Mouse (Mus musculus): ENCODE measurements at regions not wholly inside any gene's neighbourhood (a gene's known extent, or its start where the extent isn't known, plus 50 kb on each side); places are given as distances from the start of the nearest gene placed in this dataset.
A peak's percentile ranks its signal among the peaks of the same experiment; 100 is the strongest.

GRCm38 (mm10) chr14:90488301-90488700 lies 2017.1 kb upstream of the Pcdh20 start:
- no peak for DNase-seq (ENCODE audit: low spot score)

- DNase-seq (ENCODE audit: low spot score), result no peak
Measured at GRCm38 (mm10) chr14:90447971-90448370, 1976.8 kb upstream of the Pcdh20 start.

GRCm38 (mm10) chr14:90432874-90433543 lies 1961.8 kb upstream of the Pcdh20 start:
- peak; percentile 55 for DNase-seq (ENCODE audit: low spot score)

- DNase-seq (ENCODE audit: low spot score), result no peak
Measured at GRCm38 (mm10) chr14:90412707-90413106, 1941.5 kb upstream of the Pcdh20 start.

GRCm38 (mm10) chr14:90406350-90406749 lies 1935.2 kb upstream of the Pcdh20 start:
- DNase-seq (ENCODE audit: low spot score), result no peak

- no peak for DNase-seq (ENCODE audit: low spot score)
Measured at GRCm38 (mm10) chr14:90405476-90405875, 1934.3 kb upstream of the Pcdh20 start.

- DNase-seq (ENCODE audit: low spot score), result no peak
Measured at GRCm38 (mm10) chr14:90367256-90367936, 1896.2 kb upstream of the Pcdh20 start.

- DNase-seq (ENCODE audit: low spot score), result no peak
Measured at GRCm38 (mm10) chr14:90334541-90334940, 1863.3 kb upstream of the Pcdh20 start.

- peak; percentile 10 for DNase-seq (ENCODE audit: low spot score)
Measured at GRCm38 (mm10) chr14:90295456-90295855, 1824.3 kb upstream of the Pcdh20 start.

- DNase-seq (ENCODE audit: low spot score), result no peak
Measured at GRCm38 (mm10) chr14:90246042-90246441, 1774.8 kb upstream of the Pcdh20 start.

- DNase-seq (ENCODE audit: low spot score), result no peak
Measured at GRCm38 (mm10) chr14:90232661-90233060, 1761.5 kb upstream of the Pcdh20 start.

- DNase-seq (ENCODE audit: low spot score), result no peak
Measured at GRCm38 (mm10) chr14:90200294-90200693, 1729.1 kb upstream of the Pcdh20 start.

- no peak for DNase-seq (ENCODE audit: low spot score)
Measured at GRCm38 (mm10) chr14:90197791-90198190, 1726.6 kb upstream of the Pcdh20 start.

- DNase-seq (ENCODE audit: low spot score), result no peak
Measured at GRCm38 (mm10) chr14:90172729-90173128, 1701.5 kb upstream of the Pcdh20 start.
